Mouse (Mus musculus) stomach, embryonic 16.5 days (tissue): ENCODE measurements at regions not wholly inside any gene's neighbourhood (a gene's known extent, or its start where the extent isn't known, plus 50 kb on each side); places are given as distances from the start of the nearest gene placed in this dataset.

ENCODE experiments used
- ATAC-seq: fragments of 200-750 bp; cut with Nextera tagmentation; 2 replicates; pipeline ENCODE4 v1.8.0; 2017; ENCODE audit warnings: moderate number of reproducible peaks, moderate TSS enrichment; ENCODE audit not compliant: insufficient read depth, low FRiP score
- H3K27ac ChIP-seq: fragments of 300-500 bp; sonication (generic); 2 replicates; pipeline ENCODE4 v1.5.1; 2014; ENCODE audit warnings: low read length
- H3K27me3 ChIP-seq: fragments of 300-500 bp; sonication (generic); 2 replicates; pipeline ENCODE4 v1.6.1; 2014; ENCODE audit warnings: low read length, control low read depth, mixed read lengths; ENCODE audit not compliant: control insufficient read depth, insufficient read depth
- H3K36me3 ChIP-seq: fragments of 300-500 bp; sonication (generic); 2 replicates; pipeline ENCODE4 v1.6.1; 2014; ENCODE audit warnings: low read length; ENCODE audit not compliant: control insufficient read depth, insufficient read depth
- H3K4me1 ChIP-seq: fragments of 300-500 bp; sonication (generic); 2 replicates; pipeline ENCODE4 v1.6.1; 2014; ENCODE audit warnings: low read length, control low read depth, mixed read lengths; ENCODE audit not compliant: control insufficient read depth, insufficient read depth
- H3K4me2 ChIP-seq: fragments of 300-500 bp; sonication (generic); 2 replicates; pipeline ENCODE4 v1.6.1; 2014; ENCODE audit warnings: low read depth, low read length, mixed read lengths
- H3K4me3 ChIP-seq: fragments of 300-500 bp; sonication (generic); replicated peaks from 2 replicates; pipeline ENCODE4 v1.5.1; 2014; ENCODE audit warnings: mild to moderate bottlenecking, low read length
- H3K9ac ChIP-seq: fragments of 300-500 bp; sonication (generic); 2 replicates; pipeline ENCODE4 v1.6.1; 2014; ENCODE audit warnings: low read length
- H3K9me3 ChIP-seq: fragments of 300-500 bp; sonication (generic); replicated peaks from 2 replicates; pipeline ENCODE4 v1.6.1; 2016; ENCODE audit warnings: low read length, control low read depth; ENCODE audit not compliant: control insufficient read depth
- WGBS: fragments of 180-500 bp; shearing (Covaris S2); extraction: QIAGEN DNeasy Blood & Tissue Kit; methylation state at CpG from one replicate; pipeline ENCODE4 v1.1.7; 2014; 5-methylcytosine and 5-hydroxymethylcytosine counted together

DNA sequence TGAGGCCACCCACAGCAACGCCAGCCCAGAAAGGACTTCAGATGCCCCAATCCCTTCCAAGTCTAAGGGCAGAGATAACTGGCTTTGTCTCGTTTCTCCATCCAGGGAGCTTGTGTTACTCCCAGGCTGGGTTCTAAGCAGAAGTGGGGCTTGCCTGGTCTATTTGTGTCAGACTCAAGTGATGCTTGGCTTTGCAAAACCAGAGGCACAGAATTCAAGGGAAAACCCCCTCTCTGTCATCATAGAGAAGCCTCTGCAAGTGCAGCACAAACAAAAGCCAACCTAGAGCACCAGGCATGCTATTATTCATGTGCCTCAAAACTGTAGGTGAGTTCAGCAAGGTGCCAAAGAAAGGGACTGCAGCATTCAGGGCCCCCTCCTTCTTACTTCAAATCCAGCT lies 284.9 kb downstream of the Irs2 start:
- 57% methylated on average over 2 of the region's 2 CpGs for WGBS

DNA sequence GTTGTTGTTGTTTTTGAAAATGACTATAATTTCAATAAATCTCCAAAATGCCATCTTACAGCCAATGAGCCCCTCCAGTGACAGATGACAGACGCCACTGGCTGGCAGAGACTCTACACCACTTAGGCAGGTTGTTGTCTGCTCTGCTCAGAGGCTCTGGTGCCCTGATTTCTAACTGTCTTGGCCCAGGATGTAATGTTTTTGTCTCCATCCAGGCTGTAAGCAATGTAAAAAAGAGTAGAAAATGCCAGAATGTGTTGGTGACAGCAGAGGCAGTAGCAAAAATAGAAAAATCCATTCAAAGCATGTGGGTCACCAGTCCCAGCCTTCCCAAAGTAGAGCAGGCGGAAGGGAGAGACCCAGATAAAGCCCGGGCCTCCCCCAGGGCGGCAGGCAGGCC lies 285.5 kb downstream of the Irs2 start:
- no peak overlapping the region for H3K4me3 ChIP-seq
- no peaks in the 10 kb centered on the region for H3K9me3 ChIP-seq
- no peak overlapping the region for H3K4me2 ChIP-seq
- ATAC-seq: no peak
- no peaks in the 10 kb centered on the region for H3K4me1 ChIP-seq
- no peaks in the 10 kb centered on the region for H3K36me3 ChIP-seq
- no peak overlapping the region for H3K9ac ChIP-seq
- no peaks in the 10 kb centered on the region for H3K27me3 ChIP-seq
- H3K27ac ChIP-seq: no peak overlapping the region
- WGBS: 85% methylated on average over 4 of the region's 4 CpGs

More for the DNA sequence above, 284.9 kb downstream of the Irs2 start:
- no peak overlapping the region for H3K4me3 ChIP-seq
- H3K27me3 ChIP-seq: no peaks in the 10 kb centered on the region
- no peaks in the 10 kb centered on the region for H3K4me1 ChIP-seq
- no peak overlapping the region for H3K9ac ChIP-seq
- no peaks in the 10 kb centered on the region for H3K9me3 ChIP-seq
- no peak for ATAC-seq
- H3K27ac ChIP-seq: no peak overlapping the region
- H3K4me2 ChIP-seq: no peak overlapping the region
- H3K36me3 ChIP-seq: no peaks in the 10 kb centered on the region

DNA sequence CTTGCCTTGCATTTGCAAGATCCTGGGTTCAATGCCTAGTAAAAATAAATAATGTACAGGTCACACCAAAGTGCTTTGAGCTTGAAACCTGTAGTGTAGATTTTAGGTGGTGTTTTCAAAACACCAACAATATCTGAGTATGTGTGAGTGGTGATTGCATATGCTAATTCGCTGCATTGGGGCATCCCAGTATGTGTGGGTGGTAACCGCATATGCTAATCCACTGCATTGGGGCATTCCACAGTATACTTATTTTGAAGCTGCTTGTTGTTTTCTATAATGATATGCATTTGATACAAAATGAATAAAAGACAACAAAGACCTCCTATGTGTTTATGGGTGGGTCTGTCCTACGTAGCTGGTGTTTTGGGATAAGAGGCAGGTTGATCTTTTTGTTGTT lies 285.9 kb downstream of the Irs2 start:
- no peaks in the 10 kb centered on the region for H3K27me3 ChIP-seq
- H3K4me3 ChIP-seq: no peak overlapping the region
- no peaks in the 10 kb centered on the region for H3K4me1 ChIP-seq
- 94% methylated on average over 3 of the region's 3 CpGs for WGBS
- no peak overlapping the region for H3K27ac ChIP-seq
- H3K9me3 ChIP-seq: no peaks in the 10 kb centered on the region
- no peak for ATAC-seq
- no peak overlapping the region for H3K4me2 ChIP-seq
- H3K36me3 ChIP-seq: no peaks in the 10 kb centered on the region
- no peak overlapping the region for H3K9ac ChIP-seq

DNA sequence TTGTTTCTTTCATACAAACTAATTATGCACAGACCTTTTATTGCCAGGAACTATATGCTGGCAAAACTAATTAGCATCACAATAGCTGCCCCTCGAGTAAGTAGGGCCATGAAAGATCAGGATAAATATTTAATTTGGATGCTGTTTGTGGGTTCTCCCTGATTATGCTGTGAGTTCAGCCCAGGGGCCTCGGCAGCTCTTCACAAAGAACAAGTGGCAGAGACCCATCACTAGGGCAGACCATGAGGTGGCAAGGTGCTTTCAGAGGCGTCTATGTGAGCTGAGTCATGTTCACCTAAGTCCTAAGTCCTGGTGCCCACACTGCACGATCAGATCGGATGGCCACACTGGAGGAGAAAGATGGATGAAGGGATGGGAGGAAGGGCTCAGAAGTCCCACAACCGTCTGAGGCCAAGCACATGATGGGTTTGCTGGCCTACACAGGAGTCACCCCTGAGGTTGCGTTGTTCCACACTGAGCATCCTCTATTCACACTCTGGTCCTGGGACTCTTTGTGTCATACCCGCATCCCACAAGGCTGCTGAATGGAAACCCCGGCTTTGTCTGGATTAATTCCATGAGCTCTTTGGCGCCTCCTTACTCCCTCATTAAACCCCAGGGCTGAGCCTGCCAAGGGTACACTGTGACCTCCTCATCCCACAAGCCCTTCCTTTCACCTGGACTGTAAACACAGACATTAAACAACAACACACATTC lies 287.0 kb downstream of the Irs2 start:
- H3K4me3 ChIP-seq: no peak overlapping the region
- H3K27ac ChIP-seq: no peak overlapping the region
- no peak overlapping the region for H3K4me2 ChIP-seq
- no peaks in the 10 kb centered on the region for H3K27me3 ChIP-seq
- H3K9ac ChIP-seq: no peak overlapping the region
- WGBS: 69% methylated on average over 10 of the region's 10 CpGs
- no peaks in the 10 kb centered on the region for H3K4me1 ChIP-seq
- H3K36me3 ChIP-seq: no peaks in the 10 kb centered on the region
- ATAC-seq: no peak
- no peaks in the 10 kb centered on the region for H3K9me3 ChIP-seq

DNA sequence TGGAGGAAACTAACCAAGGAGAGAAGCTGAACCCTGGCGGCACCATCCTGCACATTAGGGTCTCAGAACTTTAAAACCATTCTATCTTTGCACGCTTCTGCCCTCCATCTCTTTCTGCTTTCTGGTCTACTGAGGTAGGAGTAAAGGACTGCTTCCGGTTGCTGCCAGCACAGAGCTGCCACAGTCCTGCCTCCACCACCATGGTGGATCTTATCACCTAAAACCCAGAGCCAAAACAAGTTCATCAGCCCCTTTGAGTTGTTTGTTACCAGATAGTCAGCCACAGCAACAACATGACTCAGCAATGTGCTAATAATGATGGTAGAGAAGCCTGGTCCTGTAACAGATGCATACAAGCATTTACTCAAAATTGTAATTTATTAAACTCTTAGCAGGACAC lies 287.9 kb downstream of the Irs2 start:
- Histone ChIP-seq H3K9ac (no peak overlapping the region), H3K27ac (no peak overlapping the region), H3K27me3 (no peaks in the 10 kb centered on the region), H3K4me3 (no peak overlapping the region), H3K36me3 (no peaks in the 10 kb centered on the region), H3K4me2 (no peak overlapping the region), H3K9me3 (no peaks in the 10 kb centered on the region), H3K4me1 (no peaks in the 10 kb centered on the region)
- ATAC-seq: no peak
- WGBS: 92% methylated on average over 3 of the region's 3 CpGs

DNA sequence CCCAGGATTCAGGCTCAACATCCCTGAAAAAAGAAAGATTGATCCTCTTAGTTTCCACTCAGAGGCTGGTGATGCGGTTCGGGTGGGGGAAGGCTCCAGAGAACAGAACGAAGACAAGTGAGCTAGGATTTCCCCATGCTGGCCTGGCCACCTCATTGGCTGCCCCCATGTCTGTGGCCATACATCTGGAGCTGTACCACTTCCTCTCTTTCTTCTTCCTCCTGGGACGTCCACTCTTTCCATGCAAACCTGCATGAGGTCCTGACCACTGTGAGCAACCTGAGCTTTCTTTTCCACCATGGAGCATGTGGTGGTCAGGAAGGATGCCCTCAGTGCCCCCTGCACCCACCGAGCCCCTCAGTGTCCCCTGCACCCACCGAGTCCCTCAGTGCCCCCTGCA lies 288.8 kb downstream of the Irs2 start:
- no peaks in the 10 kb centered on the region for H3K4me1 ChIP-seq
- no peak for ATAC-seq
- no peaks in the 10 kb centered on the region for H3K36me3 ChIP-seq
- H3K27me3 ChIP-seq: no peaks in the 10 kb centered on the region
- no peaks in the 10 kb centered on the region for H3K9me3 ChIP-seq
- H3K4me3 ChIP-seq: no peak overlapping the region
- no peak overlapping the region for H3K27ac ChIP-seq
- H3K4me2 ChIP-seq: no peak overlapping the region
- 92% methylated on average over 6 of the region's 6 CpGs for WGBS
- H3K9ac ChIP-seq: no peak overlapping the region

DNA sequence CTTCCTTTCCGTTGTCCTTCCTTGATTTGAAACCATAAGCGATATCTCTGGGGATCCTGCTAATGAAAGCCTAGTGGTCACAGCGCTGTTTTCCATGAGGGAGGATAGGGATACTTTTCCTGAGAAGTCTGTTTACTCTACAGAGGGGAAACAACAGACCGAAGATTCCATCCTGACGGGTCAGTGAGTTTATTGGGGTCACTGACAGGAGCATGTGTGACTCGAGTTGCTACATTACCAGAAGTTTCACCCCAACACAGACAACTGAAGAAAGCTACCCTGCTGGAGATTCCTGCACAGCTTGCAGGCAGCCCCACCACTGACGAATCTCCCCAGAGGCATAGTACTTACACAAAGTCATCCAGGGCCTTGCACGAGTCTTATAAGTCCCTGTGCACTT lies 291.0 kb downstream of the Irs2 start:
- Histone ChIP-seq H3K4me3 (no peak overlapping the region), H3K9me3 (no peaks in the 10 kb centered on the region), H3K27ac (no peak overlapping the region), H3K4me2 (no peak overlapping the region), H3K27me3 (no peaks in the 10 kb centered on the region), H3K9ac (no peak overlapping the region), H3K36me3 (no peaks in the 10 kb centered on the region), H3K4me1 (no peaks in the 10 kb centered on the region)
- ATAC-seq: no peak
- 65% methylated on average over 8 of the region's 8 CpGs for WGBS

DNA sequence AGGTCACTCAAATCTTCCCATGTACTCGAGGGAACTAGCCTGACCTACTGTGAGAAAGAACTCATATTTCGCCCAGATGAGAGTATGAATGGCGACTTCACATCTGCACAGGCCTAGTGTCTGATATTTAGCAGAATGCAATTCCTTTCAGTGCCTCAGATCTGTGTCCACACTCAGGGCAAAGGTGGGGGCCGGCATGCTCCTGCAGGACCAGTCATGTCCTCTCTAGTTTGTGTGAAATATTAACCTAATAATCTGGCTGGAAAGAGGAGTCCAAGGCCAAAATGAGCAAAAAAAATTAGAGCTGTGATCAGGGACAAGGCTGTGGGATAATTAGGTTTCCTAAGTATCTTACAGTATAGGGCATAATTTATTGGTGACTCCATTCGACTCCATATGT lies 292.1 kb downstream of the Irs2 start:
- WGBS: 68% methylated on average over 5 of the region's 5 CpGs
- no peak for ATAC-seq

DNA sequence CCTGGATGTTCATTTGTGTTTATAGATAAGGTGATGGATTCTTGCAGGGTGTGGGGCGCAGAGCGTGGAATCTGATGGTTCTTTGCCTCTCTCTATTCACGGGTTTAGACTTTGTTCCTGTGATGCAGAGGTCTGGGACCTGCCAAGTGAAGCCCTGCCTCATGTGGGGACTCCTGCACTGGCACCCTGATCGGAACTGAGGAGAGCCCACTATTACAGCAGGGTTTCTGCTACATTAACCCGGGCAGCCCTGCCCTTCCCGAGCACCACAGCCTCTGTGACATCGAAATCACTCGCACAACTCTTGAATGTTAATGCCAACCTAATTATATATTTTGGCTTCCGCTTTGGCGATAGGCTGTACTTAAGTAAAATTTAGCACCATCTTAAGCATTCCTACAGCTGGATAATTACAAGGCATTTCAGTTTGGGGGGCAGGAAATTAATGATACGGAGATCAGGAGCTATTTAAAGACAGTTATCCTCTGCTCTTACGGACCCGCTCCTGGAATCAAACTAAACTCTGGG lies 294.7 kb downstream of the Irs2 start:
- no peaks in the 10 kb centered on the region for H3K27me3 ChIP-seq
- no peak overlapping the region for H3K27ac ChIP-seq
- H3K4me1 ChIP-seq: no peaks in the 10 kb centered on the region
- H3K9me3 ChIP-seq: no peaks in the 10 kb centered on the region
- no peak overlapping the region for H3K4me2 ChIP-seq
- no peaks in the 10 kb centered on the region for H3K36me3 ChIP-seq
- no peak overlapping the region for H3K9ac ChIP-seq
- no peak for ATAC-seq
- 73% methylated on average over 13 of the region's 13 CpGs for WGBS
- no peak overlapping the region for H3K4me3 ChIP-seq

More for the DNA sequence above, 292.1 kb downstream of the Irs2 start:
- Histone ChIP-seq H3K27ac (no peak overlapping the region), H3K4me1 (no peaks in the 10 kb centered on the region), H3K36me3 (no peaks in the 10 kb centered on the region), H3K4me2 (no peak overlapping the region), H3K9me3 (no peaks in the 10 kb centered on the region), H3K27me3 (no peaks in the 10 kb centered on the region), H3K9ac (no peak overlapping the region), H3K4me3 (no peak overlapping the region)
